Mouse (Mus musculus) forebrain, embryonic 11.5 days (tissue): Measurements from ENCODE around the gene Tmem175. TPM values are rescaled to one million over a fixed set of nuclear protein-coding genes. Genes with fewer than 3 reads are reported as not detected.
A peak's percentile ranks its signal among the peaks of the same experiment; 100 is the strongest.
"Not testable (repeated sequence)": the region's sequence is repeated elsewhere in the genome, so short reads cannot be mapped to it uniquely, and the experiment has no call there.

Source experiments
- ATAC-seq: fragments of 200-750 bp; cut with Nextera tagmentation; replicated peaks from 2 replicates; pipeline ENCODE4 v1.8.0; 2017; ENCODE audit warnings: moderate TSS enrichment; ENCODE audit not compliant: low FRiP score
- DNase-seq: peaks from one replicate; pipeline ENCODE4 v3.0.0-alpha.2; 2017; ENCODE audit warnings: low spot score
- H3K27ac ChIP-seq: fragments of 300-500 bp; sonication (generic); 2 replicates; pipeline ENCODE4 v1.5.1; 2014; ENCODE audit warnings: low read depth, low read length
- H3K27me3 ChIP-seq: fragments of 300-500 bp; sonication (generic); 2 replicates; pipeline ENCODE4 v1.6.1; 2014; ENCODE audit warnings: mild to moderate bottlenecking, low read length, mixed read lengths; ENCODE audit not compliant: control insufficient read depth, insufficient read depth
- H3K36me3 ChIP-seq: fragments of 300-500 bp; sonication (generic); 2 replicates; pipeline ENCODE4 v1.6.1; 2014; ENCODE audit warnings: mild to moderate bottlenecking, low read length, moderate library complexity, mixed read lengths; ENCODE audit not compliant: control insufficient read depth, insufficient read depth
- H3K4me1 ChIP-seq: fragments of 300-500 bp; sonication (generic); replicated peaks from 2 replicates; pipeline ENCODE4 v1.6.1; 2014; ENCODE audit warnings: low read length, mixed read lengths; ENCODE audit not compliant: control insufficient read depth, insufficient read depth
- H3K4me2 ChIP-seq: fragments of 300-500 bp; sonication (generic); 2 replicates; pipeline ENCODE4 v1.6.1; 2014; ENCODE audit warnings: low read depth, mild to moderate bottlenecking, low read length, moderate library complexity, mixed read lengths; ENCODE audit not compliant: severe bottlenecking
- H3K4me3 ChIP-seq: fragments of 300-500 bp; sonication (generic); 2 replicates; pipeline ENCODE4 v1.5.1; 2014; ENCODE audit warnings: low read depth, low read length
- H3K9ac ChIP-seq: fragments of 300-500 bp; sonication (generic); 2 replicates; pipeline ENCODE4 v1.6.1; 2014; ENCODE audit warnings: low read length
- H3K9me3 ChIP-seq: fragments of 300-500 bp; sonication (generic); 2 replicates; pipeline ENCODE4 v1.6.1; 2016; ENCODE audit warnings: low read length, mixed read lengths; ENCODE audit not compliant: control insufficient read depth
- WGBS: fragments of 180-500 bp; shearing (Covaris S2); extraction: QIAGEN DNeasy Blood & Tissue Kit; methylation state at CpG from one replicate; pipeline ENCODE4 v1.1.7; 2014; 5-methylcytosine and 5-hydroxymethylcytosine counted together
- polyA plus RNA-seq: library from polyadenylated mRNA; unstranded; fragments of >200 nt; fragmentation: Nextera tagmentation; extraction: Ambion mirVana; gene quantifications from 2 replicates; pipeline ENCODE4 v1.2.1, GENCODE M21; 2014

Gene Tmem175
- polyA plus RNA-seq, 1 experiment from 2014 or later = 19.4 TPM

GRCm38 (mm10) chr5:108633676-108634075, 4.1 kb downstream of the Tmem175 start:
- no peak overlapping the region for H3K4me2 ChIP-seq
- peaks cover 2% of the 10 kb centered on the region; the same call in 1 of the 2 replicates for H3K4me1 ChIP-seq
- H3K36me3 ChIP-seq = no peaks in the 10 kb centered on the region
- DNase-seq (no peak), ATAC-seq (no peak)
- H3K9ac ChIP-seq = no peak overlapping the region
- no peak overlapping the region for H3K27ac ChIP-seq
- H3K4me3 ChIP-seq = no peak overlapping the region
- H3K9me3 ChIP-seq = no peaks in the 10 kb centered on the region
- no peaks in the 10 kb centered on the region for H3K27me3 ChIP-seq
- 88% methylated on average over 4 of the region's 4 CpGs for WGBS

GRCm38 (mm10) chr5:108634088-108634487, 4.5 kb downstream of the Tmem175 start:
- WGBS = 80% methylated on average over 2 of the region's 3 CpGs
- H3K9ac ChIP-seq, H3K36me3 ChIP-seq, DNase-seq, H3K9me3 ChIP-seq, H3K4me2 ChIP-seq, H3K27ac ChIP-seq, H3K4me3 ChIP-seq, ATAC-seq, H3K4me1 ChIP-seq, H3K27me3 ChIP-seq: not testable (repeated sequence)

- Histone ChIP-seq H3K4me2 (no peak overlapping the region), H3K4me3 (no peak overlapping the region), H3K27ac (no peak overlapping the region), H3K4me1 (no peaks in the 10 kb centered on the region), H3K9ac (no peak overlapping the region), H3K27me3 (no peaks in the 10 kb centered on the region), H3K9me3 (no peaks in the 10 kb centered on the region), H3K36me3 (no peaks in the 10 kb centered on the region)
- ATAC-seq = no peak
- WGBS = 80% methylated on average over 4 of the region's 4 CpGs
- DNase-seq = no peak
Measured at GRCm38 (mm10) chr5:108636172-108636571, 6.6 kb downstream of the Tmem175 start.

GRCm38 (mm10) chr5:108643674-108644073, 14.1 kb downstream of the Tmem175 start:
- no peak for ATAC-seq
- no peak for DNase-seq
- 88% methylated on average over 2 of the region's 2 CpGs for WGBS
- Histone ChIP-seq H3K9me3 (no peaks in the 10 kb centered on the region), H3K27ac (no peak overlapping the region), H3K4me1 (no peaks in the 10 kb centered on the region), H3K27me3 (no peaks in the 10 kb centered on the region), H3K36me3 (no peaks in the 10 kb centered on the region; the same call in 1 of the 2 replicates), H3K4me2 (no peak overlapping the region), H3K4me3 (no peak overlapping the region), H3K9ac (no peak overlapping the region)

GRCm38 (mm10) chr5:108645651-108646342, 16.2 kb downstream of the Tmem175 start:
- no peak overlapping the region for H3K9ac ChIP-seq
- H3K36me3 ChIP-seq = peaks cover 3% of the 10 kb centered on the region; the same call in 1 of the 2 replicates
- no peak overlapping the region for H3K4me2 ChIP-seq
- 93% methylated on average over 9 of the region's 9 CpGs for WGBS
- H3K27ac ChIP-seq = no peak overlapping the region
- H3K27me3 ChIP-seq = no peaks in the 10 kb centered on the region
- no peaks in the 10 kb centered on the region for H3K9me3 ChIP-seq
- DNase-seq (peak; percentile 35), ATAC-seq (no peak)
- H3K4me3 ChIP-seq = no peak overlapping the region
- H3K4me1 ChIP-seq = no peaks in the 10 kb centered on the region

GRCm38 (mm10) chr5:108646343-108646660, 16.7 kb downstream of the Tmem175 start:
- no peaks in the 10 kb centered on the region for H3K9me3 ChIP-seq
- no peak overlapping the region for H3K27ac ChIP-seq
- no peak overlapping the region for H3K4me3 ChIP-seq
- H3K27me3 ChIP-seq = no peaks in the 10 kb centered on the region
- H3K4me1 ChIP-seq = no peaks in the 10 kb centered on the region
- 91% methylated on average over 3 of the region's 3 CpGs for WGBS
- ATAC-seq = no peak
- H3K36me3 ChIP-seq = peaks cover 3% of the 10 kb centered on the region; the same call in 1 of the 2 replicates
- H3K4me2 ChIP-seq = no peak overlapping the region
- no peak overlapping the region for H3K9ac ChIP-seq
- DNase-seq = peak; percentile 41

GRCm38 (mm10) chr5:108647311-108647710, 17.7 kb downstream of the Tmem175 start:
- ATAC-seq (no peak), DNase-seq (peak; percentile 44)
- H3K4me2 ChIP-seq = no peak overlapping the region
- no peaks in the 10 kb centered on the region for H3K27me3 ChIP-seq
- H3K9me3 ChIP-seq = no peaks in the 10 kb centered on the region
- no peak overlapping the region for H3K9ac ChIP-seq
- no peak overlapping the region for H3K4me3 ChIP-seq
- H3K27ac ChIP-seq = no peak overlapping the region
- no peaks in the 10 kb centered on the region for H3K4me1 ChIP-seq
- peaks cover 3% of the 10 kb centered on the region; the same call in 1 of the 2 replicates for H3K36me3 ChIP-seq
- 90% methylated on average over 2 of the region's 2 CpGs for WGBS

- 86% methylated on average over 2 of the region's 2 CpGs for WGBS
- Histone ChIP-seq H3K4me3 (no peak overlapping the region), H3K27ac (no peak overlapping the region), H3K9me3 (no peaks in the 10 kb centered on the region), H3K36me3 (peaks cover 3% of the 10 kb centered on the region; the same call in 1 of the 2 replicates), H3K4me2 (no peak overlapping the region), H3K9ac (no peak overlapping the region), H3K27me3 (no peaks in the 10 kb centered on the region), H3K4me1 (no peaks in the 10 kb centered on the region)
- ATAC-seq (no peak), DNase-seq (no peak)
Measured at GRCm38 (mm10) chr5:108647820-108648465, 18.4 kb downstream of the Tmem175 start.
